Mouse (Mus musculus) stomach, postnatal 0 days (tissue): ENCODE measurements around the gene Tnik. TPM values are rescaled to one million over a fixed set of nuclear protein-coding genes. Genes with fewer than 3 reads are reported as not detected.

Experiments
- ATAC-seq: fragments of 200-750 bp; cut with Nextera tagmentation; 2 replicates; pipeline ENCODE4 v1.8.0; 2017; ENCODE audit not compliant: low FRiP score, low TSS enrichment
- DNase-seq: peaks from one replicate; pipeline ENCODE4 v3.0.0-alpha.2; 2016; ENCODE audit warnings: low spot score
- H3K27ac ChIP-seq: fragments of 300-500 bp; sonication (generic); replicated peaks from 2 replicates; pipeline ENCODE4 v1.5.1; 2014; ENCODE audit warnings: mild to moderate bottlenecking, control low read depth
- H3K27me3 ChIP-seq: fragments of 300-500 bp; sonication (generic); 2 replicates; pipeline ENCODE4 v1.6.1; 2014; ENCODE audit warnings: low read length; ENCODE audit not compliant: control insufficient read depth, insufficient read depth
- H3K36me3 ChIP-seq: fragments of 300-500 bp; sonication (generic); 2 replicates; pipeline ENCODE4 v1.6.1; 2014; ENCODE audit warnings: low read length, mixed read lengths; ENCODE audit not compliant: control insufficient read depth, insufficient read depth
- H3K4me1 ChIP-seq: fragments of 300-500 bp; sonication (generic); replicated peaks from 2 replicates; pipeline ENCODE4 v1.6.1; 2014; ENCODE audit warnings: antibody characterized with exemption; ENCODE audit not compliant: control insufficient read depth, insufficient read depth
- H3K4me2 ChIP-seq: fragments of 300-500 bp; sonication (generic); replicated peaks from 2 replicates; pipeline ENCODE4 v1.6.1; 2014; ENCODE audit warnings: low read depth, mild to moderate bottlenecking, control low read depth, moderate library complexity
- H3K4me3 ChIP-seq: fragments of 300-500 bp; sonication (generic); 2 replicates; pipeline ENCODE4 v1.5.1; 2014; ENCODE audit warnings: low read depth, low read length, control low read depth
- H3K9ac ChIP-seq: fragments of 300-500 bp; sonication (generic); 2 replicates; pipeline ENCODE4 v1.6.1; 2014; ENCODE audit warnings: mild to moderate bottlenecking, low read length, control low read depth, mixed read lengths
- H3K9me3 ChIP-seq: fragments of 300-500 bp; sonication (generic); 2 replicates; pipeline ENCODE4 v1.6.1; 2016; ENCODE audit warnings: low read length; ENCODE audit not compliant: control insufficient read depth
- CTCF ChIP-seq: IDR thresholded peaks from 2 replicates; pipeline ENCODE4 v1.5.1; 2016; ENCODE audit warnings: antibody characterized with exemption, low read depth, mild to moderate bottlenecking, moderate library complexity
- EP300 ChIP-seq: optimal IDR thresholded peaks from 2 replicates; pipeline ENCODE3; 2016; ENCODE audit warnings: antibody characterized with exemption
- WGBS: fragments of 180-500 bp; shearing (Covaris S2); extraction: QIAGEN DNeasy Blood & Tissue Kit; methylation state at CpG from one replicate; pipeline ENCODE4 v1.1.7; 2014; 5-methylcytosine and 5-hydroxymethylcytosine counted together
- polyA plus RNA-seq: library from polyadenylated mRNA; unstranded; fragments of >200 nt; fragmentation: Nextera tagmentation; extraction: Ambion mirVana; gene quantifications from 2 replicates; pipeline ENCODE4 v1.2.1, GENCODE M21; 2015

The Tnik gene
- polyA plus RNA-seq, 1 experiment from 2014 or later, result 4.6 TPM

DNA sequence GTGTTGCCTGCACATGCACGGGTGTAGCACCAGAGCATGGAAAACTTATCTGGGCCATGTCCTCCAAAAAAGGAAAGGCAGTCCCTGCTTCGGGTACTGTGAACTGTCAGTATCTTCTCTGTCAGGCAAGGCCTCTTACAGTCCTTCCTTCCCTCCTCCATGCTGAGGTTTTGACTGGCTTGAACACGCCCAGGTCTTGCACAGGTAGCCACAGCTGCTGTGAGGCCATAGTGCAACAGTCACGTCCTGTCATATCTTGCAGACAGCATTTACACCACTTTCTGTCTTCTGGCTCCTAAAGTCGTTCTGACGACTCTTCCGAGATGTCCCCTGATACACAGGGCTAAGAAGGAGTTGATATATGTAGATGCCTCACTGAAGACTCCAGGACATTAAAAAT lies 28.8 kb upstream of the Tnik start:
- H3K9ac ChIP-seq, result no peak overlapping the region
- H3K4me2 ChIP-seq, result no peak overlapping the region
- no peaks in the 10 kb centered on the region for H3K36me3 ChIP-seq
- ATAC-seq (no peak), DNase-seq (no peak)
- no peak overlapping the region for H3K4me3 ChIP-seq
- TF ChIP-seq EP300 (no peak), CTCF (no peak)
- H3K27me3 ChIP-seq, result no peaks in the 10 kb centered on the region
- H3K4me1 ChIP-seq, result no peaks in the 10 kb centered on the region
- WGBS, result 74% methylated on average over 7 of the region's 7 CpGs
- H3K9me3 ChIP-seq, result no peaks in the 10 kb centered on the region
- H3K27ac ChIP-seq, result no peak overlapping the region

DNA sequence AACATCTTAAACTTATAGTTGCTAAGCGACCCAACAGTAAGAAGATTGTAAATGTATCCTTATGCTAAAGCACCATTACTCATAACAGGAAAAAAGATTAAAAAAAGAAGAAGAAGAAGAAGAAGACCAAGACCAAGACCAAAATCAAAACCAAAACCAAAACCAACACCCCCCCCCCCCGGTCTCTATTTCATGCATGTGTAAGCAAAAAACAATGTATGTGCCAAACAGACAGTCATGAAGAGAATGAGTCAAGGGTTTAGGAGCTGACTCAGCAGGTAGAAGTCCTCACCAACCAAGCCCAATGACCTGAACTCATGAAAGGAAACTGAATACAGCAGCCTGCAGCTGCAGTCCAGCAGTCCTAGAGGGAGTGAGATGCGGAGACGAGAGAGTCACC lies 26.3 kb upstream of the Tnik start:
- H3K36me3 ChIP-seq, result no peaks in the 10 kb centered on the region
- H3K9ac ChIP-seq, result no peak overlapping the region
- H3K4me1 ChIP-seq, result no peaks in the 10 kb centered on the region
- DNase-seq (no peak), ATAC-seq (no peak)
- TF ChIP-seq EP300 (no peak), CTCF (no peak)
- no peaks in the 10 kb centered on the region for H3K9me3 ChIP-seq
- no peak overlapping the region for H3K27ac ChIP-seq
- no peaks in the 10 kb centered on the region for H3K27me3 ChIP-seq
- no peak overlapping the region for H3K4me3 ChIP-seq
- no peak overlapping the region for H3K4me2 ChIP-seq
- WGBS, result 89% methylated on average over 4 of the region's 4 CpGs

GRCm38 (mm10) chr3:28238136-28238535 lies 24.9 kb upstream of the Tnik start:
- no peaks in the 10 kb centered on the region for H3K4me1 ChIP-seq
- H3K4me3 ChIP-seq, result no peak overlapping the region
- H3K9me3 ChIP-seq, result no peaks in the 10 kb centered on the region
- H3K4me2 ChIP-seq, result no peak overlapping the region
- TF ChIP-seq EP300 (no peak), CTCF (no peak)
- H3K9ac ChIP-seq, result no peak overlapping the region
- ATAC-seq (peak; percentile 88), DNase-seq (peak; percentile 61)
- 39% methylated on average over 2 of the region's 2 CpGs for WGBS
- H3K27me3 ChIP-seq, result no peaks in the 10 kb centered on the region
- no peak overlapping the region for H3K27ac ChIP-seq
- H3K36me3 ChIP-seq, result no peaks in the 10 kb centered on the region

GRCm38 (mm10) chr3:28242561-28242960 lies 20.5 kb upstream of the Tnik start:
- Histone ChIP-seq H3K9me3 (no peaks in the 10 kb centered on the region), H3K27ac (no peak overlapping the region), H3K4me3 (no peak overlapping the region), H3K4me2 (no peak overlapping the region), H3K4me1 (no peaks in the 10 kb centered on the region), H3K36me3 (no peaks in the 10 kb centered on the region), H3K27me3 (no peaks in the 10 kb centered on the region), H3K9ac (no peak overlapping the region)
- WGBS, result 84% methylated on average over 2 of the region's 2 CpGs
- DNase-seq (no peak), ATAC-seq (no peak)
- TF ChIP-seq CTCF (no peak), EP300 (no peak)

- 73% methylated on average over 5 of the region's 5 CpGs for WGBS
- TF ChIP-seq CTCF (no peak), EP300 (no peak)
- H3K9ac ChIP-seq, result no peak overlapping the region
- H3K27ac ChIP-seq, result no peak overlapping the region
- H3K9me3 ChIP-seq, result no peaks in the 10 kb centered on the region
- no peaks in the 10 kb centered on the region for H3K36me3 ChIP-seq
- DNase-seq (no peak), ATAC-seq (no peak)
- H3K4me1 ChIP-seq, result no peaks in the 10 kb centered on the region
- H3K4me3 ChIP-seq, result no peak overlapping the region
- no peak overlapping the region for H3K4me2 ChIP-seq
- no peaks in the 10 kb centered on the region for H3K27me3 ChIP-seq
Measured at GRCm38 (mm10) chr3:28244244-28244890, 18.6 kb upstream of the Tnik start.

DNA sequence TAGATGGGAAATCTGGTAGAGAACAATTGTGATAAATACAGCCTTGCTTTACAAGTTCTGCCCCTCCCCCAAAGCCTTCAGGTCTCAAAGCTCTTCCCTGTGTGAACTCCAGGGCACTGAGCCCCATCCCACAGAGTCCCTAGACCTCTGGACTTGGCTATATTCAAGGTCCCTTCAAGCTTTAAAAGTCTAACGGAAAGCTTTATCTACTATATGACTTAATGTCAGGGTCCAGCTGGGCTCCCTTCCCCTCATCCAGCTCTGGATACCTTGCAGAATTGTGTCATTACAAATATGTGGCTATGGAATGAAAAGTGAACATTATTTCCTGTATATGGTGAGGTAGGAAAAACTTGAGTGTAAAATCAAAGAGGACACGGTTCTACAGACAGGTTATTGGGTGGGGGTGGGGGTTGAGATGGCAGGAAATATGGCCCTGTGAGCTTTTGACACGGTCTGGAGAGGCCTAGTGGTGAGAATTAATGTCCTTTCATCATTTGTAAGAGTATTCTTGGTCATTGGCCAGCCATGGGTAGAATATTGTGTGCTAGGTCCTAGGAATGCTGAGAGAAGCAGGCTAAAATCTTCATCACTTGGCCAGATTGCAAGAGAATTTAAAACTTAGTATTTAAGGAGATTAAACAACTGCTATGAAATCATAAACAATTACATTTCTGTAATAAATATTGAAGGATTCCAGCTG lies 14.6 kb upstream of the Tnik start:
- Histone ChIP-seq H3K4me3 (no peak overlapping the region), H3K9me3 (no peaks in the 10 kb centered on the region), H3K4me1 (no peaks in the 10 kb centered on the region), H3K9ac (no peak overlapping the region), H3K4me2 (no peak overlapping the region), H3K27ac (no peak overlapping the region), H3K36me3 (no peaks in the 10 kb centered on the region), H3K27me3 (no peaks in the 10 kb centered on the region)
- DNase-seq (no peak), ATAC-seq (no peak)
- 28% methylated on average over 3 of the region's 3 CpGs for WGBS
- TF ChIP-seq CTCF (no peak), EP300 (no peak)
